Mouse (Mus musculus) embryonic stem cell, embryonic (primary cell): Measurements from ENCODE around the gene Iqsec3.

Source experiments
- CTCF ChIA-PET, 4 experiments: fragments of 300-600 bp in 2 of 4; fragments of 350-600 bp in 2 of 4; sonication (Branson Sonifier 250); formaldehyde crosslinking; loops; one replicate each; lab custom pipeline; 2022; ENCODE audit warnings: inconsistent platforms in 2 of 4; lab: Charles Lee
- POLR2A ChIA-PET, 4 experiments: fragments of 300-600 bp in 2 of 4; fragments of 350-600 bp in 2 of 4; sonication (Branson Sonifier 250); formaldehyde crosslinking; loops; one replicate each; lab custom pipeline; 2022; ENCODE audit warnings: antibody characterized with exemption in 4 of 4, inconsistent platforms in 1 of 4; lab: Charles Lee

The Iqsec3 gene

DNA sequence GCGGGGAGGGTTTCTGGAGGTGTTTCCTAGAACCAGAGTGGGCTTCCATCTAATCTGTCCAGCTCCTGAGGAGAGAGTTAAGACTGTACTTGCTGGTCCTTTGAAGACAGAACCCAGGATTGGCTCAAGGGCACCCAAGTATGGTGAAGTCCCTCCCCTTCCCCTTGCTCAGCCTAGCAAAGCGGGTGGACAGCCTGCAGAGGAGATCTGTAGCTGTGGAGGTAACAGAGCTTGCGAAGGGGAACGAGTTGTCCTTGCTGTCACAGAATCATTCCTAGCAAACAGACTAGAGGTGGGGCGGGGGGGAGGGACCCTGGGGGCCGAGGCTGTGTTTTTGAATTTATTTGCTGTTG, 129.7 kb downstream of the Iqsec3 start:
- ChIA-PET CTCF (interaction anchor here in 3 of 4 experiments (0.6 to 1.2 kb wide), 3 partner anchors 40 to 311 kb away, joined by 3 to 4 read pairs (median 3); no protein-coding TSS in a partner anchor), POLR2A (interaction anchor here in 1 of 4 experiments (1.0 to 1.3 kb wide), 2 partner anchors 21 to 130 kb away, joined by 3 to 4 read pairs; partner anchors contain the start of gene Iqsec3)

DNA sequence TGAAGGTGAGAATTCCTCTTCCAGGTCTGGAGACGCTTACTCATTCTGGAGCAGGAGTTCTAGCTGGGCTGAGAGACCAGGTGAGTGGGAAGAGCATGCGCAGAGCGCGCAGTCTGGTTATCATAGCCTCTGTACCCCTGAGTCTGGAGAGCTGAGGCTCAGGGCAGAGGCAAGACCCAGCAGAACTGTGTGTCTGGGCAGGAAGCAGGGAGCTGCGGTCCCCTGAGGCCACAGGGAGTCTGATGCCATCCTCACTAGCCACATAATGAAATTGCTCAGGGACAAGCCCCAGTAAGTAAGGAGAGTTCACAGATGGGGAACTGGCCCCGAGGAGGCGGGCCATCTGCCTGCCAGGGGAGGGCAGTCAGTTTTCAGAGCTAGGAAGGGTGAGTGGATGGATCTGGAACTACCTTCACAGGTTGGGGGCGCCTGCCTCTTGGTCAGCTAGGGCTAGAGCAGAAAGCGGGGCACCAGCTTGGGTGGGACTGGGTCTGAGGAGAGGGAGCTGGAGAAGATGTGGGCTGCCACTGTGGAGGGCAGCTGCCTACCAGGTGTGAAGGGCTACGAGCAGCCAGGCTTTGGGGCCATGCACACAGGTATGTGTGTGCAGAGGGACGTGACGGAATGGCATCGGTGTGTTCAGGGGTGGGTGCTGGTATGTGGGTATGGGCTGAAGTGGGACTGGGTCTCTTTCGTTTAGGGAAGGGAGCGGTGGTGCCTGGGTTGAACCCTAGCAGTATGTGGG, 130.3 kb downstream of the Iqsec3 start, which contains the start of gene Slc6a12:
Slc6a12 (plus strand) TSS at position 51 of the 745 bp plus-strand sequence.
- ChIA-PET CTCF (interaction anchor here in 2 of 4 experiments (0.5 to 1.2 kb wide), 4 partner anchors 39 to 143 kb away, joined by 3 to 5 read pairs (median 4); no protein-coding TSS in a partner anchor), POLR2A (interaction anchor here in 2 of 4 experiments (0.6 to 1.3 kb wide), 3 partner anchors 21 to 1037 kb away, joined by 3 to 4 read pairs (median 3); no protein-coding TSS in a partner anchor)

DNA sequence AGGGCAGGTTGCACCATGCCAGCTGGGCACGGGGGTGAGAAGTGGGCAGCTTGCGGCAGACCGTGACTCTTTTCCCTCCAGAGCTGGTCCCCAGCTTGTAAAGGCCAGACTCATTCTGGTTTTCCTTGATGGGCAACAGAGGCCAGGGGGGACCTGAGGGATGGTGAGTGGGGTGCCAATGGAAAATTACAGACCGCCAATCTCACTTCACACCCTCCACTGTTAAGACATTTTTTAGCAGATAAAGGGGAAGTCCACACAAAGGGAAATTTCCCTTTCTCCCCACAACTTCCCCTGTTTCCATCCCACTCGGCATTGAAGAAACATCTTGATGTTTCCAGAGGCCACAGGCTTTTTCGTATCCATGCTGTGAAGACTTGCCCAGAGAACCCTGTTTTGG, 131.8 kb downstream of the Iqsec3 start:
- ChIA-PET CTCF (no interaction called here), POLR2A (no interaction called here)

DNA sequence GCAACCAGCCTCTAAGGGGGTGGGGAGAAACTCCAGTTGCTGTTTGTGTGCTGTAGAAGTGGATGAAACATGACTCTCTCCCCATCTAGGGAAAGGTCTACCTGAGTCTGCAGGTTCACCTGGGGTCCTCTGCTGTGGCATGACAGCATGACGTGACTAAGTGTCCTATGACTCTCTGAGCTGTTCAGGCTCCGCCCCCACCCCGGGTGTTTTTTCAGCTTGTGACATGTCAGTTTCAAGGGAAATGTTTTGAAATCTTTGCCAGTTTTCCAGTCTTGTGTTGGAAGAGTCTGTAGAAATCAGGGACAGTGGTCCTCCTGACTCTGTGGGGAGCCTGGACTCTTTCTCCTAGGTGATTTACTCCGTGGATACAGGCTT, 135.0 kb downstream of the Iqsec3 start:
- CTCF ChIA-PET = interaction anchor here (0.5 to 3.8 kb wide), 81 partner anchors 8 to 1076 kb away, joined by 3 to 52 read pairs (median 3); partner anchors contain the start of gene Iqsec3 (in 2 of the 4)
- POLR2A ChIA-PET = interaction anchor here in 3 of 4 experiments (0.6 to 1.1 kb wide), 5 partner anchors 27 to 195 kb away, joined by 3 to 4 read pairs (median 3); no protein-coding TSS in a partner anchor

DNA sequence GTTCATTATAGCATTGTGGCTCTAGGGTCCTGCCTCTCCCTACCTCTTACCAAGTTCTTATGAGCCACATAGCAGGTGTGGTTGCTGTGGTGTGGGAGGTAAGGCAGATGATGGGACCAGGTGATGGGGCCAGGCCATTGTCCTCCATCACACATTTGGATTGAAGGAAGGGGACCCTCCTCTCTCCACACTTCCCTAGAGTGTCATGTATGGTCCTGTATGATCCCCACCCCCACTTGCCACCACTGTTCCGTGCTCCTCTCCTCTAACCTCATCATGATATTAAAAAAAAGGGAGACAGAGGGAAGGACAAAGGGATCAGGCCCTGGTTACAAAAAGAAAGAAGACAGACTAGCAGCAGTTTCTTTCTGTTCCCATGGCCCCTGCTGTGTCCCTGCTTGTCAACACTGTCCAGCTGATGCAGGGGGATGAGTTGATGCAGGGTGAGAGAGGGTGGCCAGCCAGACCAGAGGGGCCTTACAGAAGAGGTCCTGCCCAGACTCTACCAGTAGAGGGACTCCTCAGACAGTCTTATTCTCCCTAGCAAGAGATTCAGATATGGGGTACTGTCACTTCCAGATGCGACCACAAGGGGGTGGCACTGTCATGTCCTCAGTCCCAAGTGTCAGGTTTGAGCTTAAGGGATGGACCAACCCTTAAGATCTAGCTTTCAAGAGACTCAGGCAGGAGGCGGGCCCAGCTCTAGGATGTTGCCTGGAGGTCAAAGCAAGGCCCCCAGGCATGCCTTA, 135.5 kb downstream of the Iqsec3 start:
- CTCF ChIA-PET = interaction anchor here (0.5 to 3.8 kb wide), 84 partner anchors 8 to 1209 kb away, joined by 3 to 52 read pairs (median 3); partner anchors contain the start of gene Iqsec3 (in 2 of the 4)
- POLR2A ChIA-PET = interaction anchor here in 3 of 4 experiments (0.6 to 1.1 kb wide), 5 partner anchors 28 to 195 kb away, joined by 3 to 4 read pairs (median 3); no protein-coding TSS in a partner anchor

DNA sequence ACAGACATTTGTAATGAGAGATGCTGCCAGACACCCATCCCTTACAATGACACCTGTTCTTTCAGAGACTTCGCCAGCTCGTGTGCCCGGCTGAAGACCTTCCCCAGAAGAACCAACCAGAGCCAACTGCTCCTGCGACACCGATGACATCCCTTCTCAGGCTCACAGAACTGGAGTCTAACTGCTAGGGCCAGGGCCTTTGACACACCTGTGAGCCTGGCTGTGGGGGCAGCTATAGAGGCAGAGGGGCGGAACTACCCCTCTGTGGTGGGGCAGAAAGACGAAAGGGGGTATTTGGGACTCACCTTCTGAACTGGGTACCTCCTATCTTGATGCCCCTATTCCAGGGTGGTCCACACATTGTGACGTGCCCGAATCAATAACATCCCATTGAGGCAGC, 136.2 kb downstream of the Iqsec3 start:
- POLR2A ChIA-PET = no interaction called here
- CTCF ChIA-PET = interaction anchor here in 3 of 4 experiments (0.6 to 3.8 kb wide), 5 partner anchors 10 to 556 kb away, joined by 3 to 44 read pairs (median 6); no protein-coding TSS in a partner anchor

DNA sequence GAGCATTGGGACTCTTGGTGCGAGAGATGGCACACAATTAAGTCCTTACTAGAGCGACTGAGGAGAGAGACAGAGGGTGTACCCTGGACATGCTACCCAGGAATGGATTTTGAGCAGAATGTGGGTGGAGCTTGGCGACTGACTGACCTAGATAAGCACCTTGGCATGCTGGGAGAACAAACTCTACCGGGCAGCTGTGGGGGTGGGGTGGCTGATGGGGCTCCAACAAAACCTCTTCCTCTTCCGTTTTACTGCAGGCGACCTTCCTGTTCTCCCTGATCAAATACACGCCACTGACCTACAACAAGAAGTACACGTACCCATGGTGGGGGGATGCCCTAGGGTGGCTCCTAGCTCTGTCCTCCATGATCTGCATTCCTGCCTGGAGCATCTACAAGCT, 136.9 kb downstream of the Iqsec3 start:
- ChIA-PET CTCF (interaction anchor here in 3 of 4 experiments (0.6 to 3.8 kb wide), 6 partner anchors 32 to 556 kb away, joined by 3 to 44 read pairs (median 4); no protein-coding TSS in a partner anchor), POLR2A (interaction anchor here in 1 of 4 experiments (0.6 kb wide), 1 partner anchor 42 kb away, joined by 3 read pairs; no protein-coding TSS in a partner anchor)

DNA sequence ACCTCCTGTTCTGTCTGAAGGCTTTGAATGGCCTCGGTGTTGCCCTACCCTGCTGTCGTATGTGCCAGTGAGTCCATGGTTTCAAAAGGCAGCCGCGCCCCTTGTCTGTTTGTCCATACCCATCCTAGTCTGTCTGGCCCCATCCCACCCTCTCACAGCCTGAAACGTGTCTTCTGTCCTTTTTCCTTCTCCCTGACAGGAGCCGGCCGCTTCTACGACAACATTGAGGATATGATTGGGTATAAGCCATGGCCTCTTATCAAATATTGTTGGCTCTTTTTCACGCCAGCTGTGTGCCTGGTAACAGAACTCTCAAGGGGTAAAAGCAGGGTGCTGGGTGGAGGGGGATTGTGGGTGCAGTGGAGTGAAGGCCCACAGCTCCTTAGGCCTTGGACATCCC, 137.6 kb downstream of the Iqsec3 start:
- CTCF ChIA-PET = interaction anchor here in 2 of 4 experiments (1.1 to 1.7 kb wide), 2 partner anchors 34 to 197 kb away, joined by 3 to 8 read pairs (median 4); no protein-coding TSS in a partner anchor
- POLR2A ChIA-PET = interaction anchor here in 1 of 4 experiments (0.6 kb wide), 1 partner anchor 43 kb away, joined by 3 read pairs; no protein-coding TSS in a partner anchor

DNA sequence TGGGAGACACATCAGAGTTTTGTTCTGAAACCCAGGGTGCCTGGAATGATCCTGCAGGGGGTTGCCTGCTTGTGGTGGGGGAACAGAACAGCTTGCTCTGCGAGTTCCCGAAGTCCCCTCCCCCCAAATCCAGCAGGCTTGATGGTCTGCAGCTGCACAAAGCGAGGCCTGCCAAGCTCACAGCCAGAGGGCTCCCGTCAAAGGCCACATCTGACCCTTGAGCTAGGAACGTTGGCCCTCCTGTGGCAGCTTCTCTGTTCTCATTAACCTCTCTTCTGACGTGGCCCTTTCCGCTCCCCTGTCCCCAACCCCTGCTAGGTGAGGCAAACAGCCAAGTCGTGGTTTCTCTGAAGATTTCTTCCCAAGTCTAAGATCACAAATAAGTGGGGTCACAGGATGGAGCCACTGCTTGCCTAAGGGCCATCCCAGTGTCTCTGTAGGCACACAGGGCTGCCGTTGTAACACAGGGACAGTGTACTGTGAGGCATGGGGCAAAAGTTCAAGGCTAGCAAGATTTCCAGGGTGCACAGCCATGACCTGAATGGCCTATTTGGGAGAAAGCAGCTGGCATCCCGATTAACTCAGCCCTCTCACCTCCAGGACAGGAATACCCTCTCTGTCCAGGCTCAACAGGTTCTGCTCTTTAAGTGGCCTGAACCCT, 143.5 kb downstream of the Iqsec3 start:
- CTCF ChIA-PET = interaction anchor here in 2 of 4 experiments (1.0 to 1.3 kb wide), 2 partner anchors 8 kb away, joined by 4 read pairs; no protein-coding TSS in a partner anchor
- POLR2A ChIA-PET = no interaction called here

DNA sequence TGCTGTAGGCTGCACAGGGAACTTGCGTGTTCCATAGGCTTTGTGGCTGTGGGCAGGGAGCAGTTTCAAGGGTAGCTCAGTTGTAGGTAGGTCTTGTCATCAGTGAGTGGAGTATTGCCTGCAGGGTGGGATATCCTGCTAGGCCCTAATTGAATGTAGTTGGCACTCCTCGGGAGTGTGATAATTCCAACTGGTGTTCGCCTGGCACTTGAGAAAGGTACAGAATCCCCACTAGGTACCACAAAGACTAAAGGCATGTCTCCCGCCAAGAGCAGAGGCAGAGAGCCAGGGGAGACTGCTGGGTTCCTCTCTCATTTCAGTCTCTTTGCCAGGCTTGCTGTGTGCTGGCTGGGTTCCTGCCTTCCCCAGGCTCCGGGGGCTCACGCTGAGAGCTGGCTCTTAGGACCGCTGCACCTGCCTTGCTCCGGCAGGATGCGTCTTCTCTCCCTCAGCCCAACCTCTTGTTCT, 145.0 kb downstream of the Iqsec3 start:
- POLR2A ChIA-PET = no interaction called here

DNA sequence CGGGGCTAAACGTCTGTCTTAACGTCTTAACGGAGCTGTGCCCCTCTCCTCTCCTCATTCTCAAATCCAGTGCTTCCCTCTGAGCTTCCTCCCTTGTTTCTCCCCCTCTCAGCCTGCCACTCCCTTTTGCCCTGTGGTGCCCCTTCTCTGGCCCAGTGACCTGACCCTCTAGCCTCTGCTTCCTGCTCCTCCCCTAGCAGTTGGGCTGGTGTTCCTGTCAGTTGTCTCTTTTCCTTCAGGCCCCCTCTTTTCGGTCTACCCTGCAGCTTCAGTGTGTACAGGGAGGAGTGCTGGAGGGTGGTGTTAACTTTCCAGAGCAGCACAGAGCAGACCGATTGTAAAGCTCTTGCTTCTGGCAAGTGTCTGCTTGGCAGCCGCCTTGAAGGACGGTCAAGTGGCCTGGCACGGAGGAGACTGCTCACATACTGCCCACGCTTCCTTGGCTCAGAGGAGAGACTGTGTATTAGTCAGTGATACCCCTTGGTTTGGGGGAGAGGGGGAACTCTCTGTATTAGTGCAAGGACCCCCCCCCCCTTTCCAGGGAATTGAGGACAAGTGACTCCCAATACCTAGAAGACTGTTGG, 146.9 kb downstream of the Iqsec3 start:
- CTCF ChIA-PET = interaction anchor here in 2 of 4 experiments (0.6 to 2.4 kb wide), 3 partner anchors 12 to 194 kb away, joined by 3 to 7 read pairs (median 3); no protein-coding TSS in a partner anchor
- POLR2A ChIA-PET = no interaction called here

More for the DNA sequence above, 145.0 kb downstream of the Iqsec3 start:
- CTCF ChIA-PET = interaction anchor here in 3 of 4 experiments (0.7 to 1.3 kb wide), 3 partner anchors 10 to 17 kb away, joined by 3 to 4 read pairs (median 3); no protein-coding TSS in a partner anchor

DNA sequence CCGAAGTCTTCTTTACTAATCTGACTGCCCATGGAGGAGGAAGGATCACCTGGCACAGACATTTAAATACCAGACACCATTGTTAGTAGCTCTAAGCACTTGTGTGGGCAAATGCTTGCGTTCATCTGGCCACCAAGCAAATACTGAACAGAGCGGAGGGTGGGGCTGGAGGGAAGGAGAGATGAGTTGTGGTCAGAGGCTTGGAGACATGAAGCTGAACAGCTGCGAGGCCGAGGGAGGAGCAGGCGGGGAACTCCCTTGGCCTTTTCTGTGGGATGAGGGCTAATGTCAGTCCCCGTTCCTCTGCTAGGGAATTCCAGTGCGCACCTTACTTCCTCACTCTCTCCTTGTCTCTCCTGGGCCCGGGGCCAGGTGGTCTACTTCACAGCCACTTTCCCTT, 147.7 kb downstream of the Iqsec3 start:
- POLR2A ChIA-PET = no interaction called here
- CTCF ChIA-PET = interaction anchor here in 1 of 4 experiments (2.4 kb wide), 1 partner anchor 12 kb away, joined by 7 read pairs; no protein-coding TSS in a partner anchor

DNA sequence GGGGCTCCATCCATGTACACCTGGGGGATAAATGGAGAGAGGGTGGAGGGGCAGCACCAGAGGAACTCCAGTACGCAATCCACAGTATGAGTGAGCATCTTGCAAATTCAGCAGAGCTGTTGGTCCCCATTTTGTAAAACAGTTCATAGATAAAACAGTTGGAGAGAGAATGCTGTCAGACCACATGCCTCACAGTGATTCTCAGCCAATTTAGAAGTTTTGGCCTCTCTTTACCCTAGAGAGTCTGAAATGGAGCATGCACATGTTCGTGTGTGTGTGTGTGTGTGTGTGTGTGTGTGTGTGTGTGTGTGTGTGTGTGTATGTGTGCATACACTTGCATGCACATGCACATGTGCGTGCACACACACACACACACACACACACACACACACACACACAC, 148.2 kb downstream of the Iqsec3 start:
- CTCF ChIA-PET = interaction anchor here in 1 of 4 experiments (2.4 kb wide), 1 partner anchor 13 kb away, joined by 7 read pairs; no protein-coding TSS in a partner anchor
- POLR2A ChIA-PET = no interaction called here
